Mouse (Mus musculus) limb, embryonic 13.5 days (tissue): Measurements from ENCODE around the gene Mcub. TPM values are rescaled to one million over a fixed set of nuclear protein-coding genes. Genes with fewer than 3 reads are reported as not detected.

ENCODE experiments used
- ATAC-seq: fragments of 200-750 bp; cut with Nextera tagmentation; 2 replicates; pipeline ENCODE4 v1.8.0; 2017; ENCODE audit warnings: low read depth, moderate number of reproducible peaks, moderate TSS enrichment; ENCODE audit not compliant: low FRiP score
- H3K27ac ChIP-seq: fragments of 300-500 bp; sonication (generic); 2 replicates; pipeline ENCODE4 v1.5.1; 2015; ENCODE audit warnings: inconsistent platforms, mild to moderate bottlenecking, moderate library complexity
- H3K27me3 ChIP-seq: fragments of 300-500 bp; sonication (generic); 2 replicates; pipeline ENCODE4 v1.6.1; 2015; ENCODE audit warnings: mild to moderate bottlenecking, inconsistent platforms
- H3K36me3 ChIP-seq: fragments of 300-500 bp; sonication (generic); 2 replicates; pipeline ENCODE4 v1.6.1; 2015; ENCODE audit warnings: inconsistent platforms, mild to moderate bottlenecking, moderate library complexity
- H3K4me1 ChIP-seq: fragments of 300-500 bp; sonication (generic); 2 replicates; pipeline ENCODE4 v1.6.1; 2015; ENCODE audit warnings: inconsistent platforms
- H3K4me2 ChIP-seq: fragments of 300-500 bp; sonication (generic); replicated peaks from 2 replicates; pipeline ENCODE4 v1.6.1; 2015; ENCODE audit warnings: inconsistent platforms, mild to moderate bottlenecking, moderate library complexity
- H3K4me3 ChIP-seq: fragments of 300-500 bp; sonication (generic); 2 replicates; pipeline ENCODE4 v1.5.1; 2015; ENCODE audit warnings: moderate library complexity, mild to moderate bottlenecking, inconsistent platforms
- H3K9ac ChIP-seq: fragments of 300-500 bp; sonication (generic); 2 replicates; pipeline ENCODE4 v1.6.1; 2015; ENCODE audit warnings: mild to moderate bottlenecking, inconsistent platforms
- H3K9me3 ChIP-seq: fragments of 300-500 bp; sonication (generic); 2 replicates; pipeline ENCODE4 v1.6.1; 2016; ENCODE audit warnings: inconsistent platforms
- WGBS: fragments of 180-500 bp; shearing (Covaris S2); methylation state at CpG from one replicate; pipeline ENCODE4 v1.1.7; 2015; 5-methylcytosine and 5-hydroxymethylcytosine counted together
- polyA plus RNA-seq: library from polyadenylated mRNA; unstranded; fragments of >200 nt; fragmentation: Nextera tagmentation; extraction: Ambion mirVana; gene quantifications from 2 replicates; pipeline ENCODE4 v1.2.1, GENCODE M21; 2015

The Mcub gene
- polyA plus RNA-seq, 1 experiment from 2014 or later = 6.9 TPM

DNA sequence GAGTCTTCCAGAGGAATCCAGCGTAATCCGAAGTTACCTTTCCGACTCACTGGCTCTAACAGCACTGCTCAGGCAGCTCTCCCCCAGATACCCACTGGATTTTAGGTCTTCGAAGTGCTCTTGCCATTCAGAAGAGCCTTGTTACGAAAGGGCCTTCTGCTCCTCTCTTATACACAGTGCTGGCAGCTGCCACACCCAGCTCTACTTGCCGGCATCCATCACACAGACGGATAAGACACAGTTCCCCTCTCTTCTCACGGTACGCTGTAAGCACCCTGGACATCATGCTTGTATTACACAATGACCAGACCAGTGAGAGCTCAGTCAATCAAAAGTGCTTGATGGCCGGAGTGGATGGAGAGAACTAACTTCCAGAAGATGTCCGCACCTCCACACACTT lies 11.8 kb upstream of the Mcub start:
- Histone ChIP-seq H3K9me3 (no peaks in the 10 kb centered on the region), H3K27me3 (no peaks in the 10 kb centered on the region), H3K27ac (no peak overlapping the region), H3K4me1 (no peaks in the 10 kb centered on the region), H3K4me2 (no peak overlapping the region), H3K4me3 (no peak overlapping the region), H3K36me3 (peaks cover 51% of the 10 kb centered on the region), H3K9ac (no peak overlapping the region)
- ATAC-seq = no peak
- WGBS = 48% methylated on average over 11 of the region's 11 CpGs

DNA sequence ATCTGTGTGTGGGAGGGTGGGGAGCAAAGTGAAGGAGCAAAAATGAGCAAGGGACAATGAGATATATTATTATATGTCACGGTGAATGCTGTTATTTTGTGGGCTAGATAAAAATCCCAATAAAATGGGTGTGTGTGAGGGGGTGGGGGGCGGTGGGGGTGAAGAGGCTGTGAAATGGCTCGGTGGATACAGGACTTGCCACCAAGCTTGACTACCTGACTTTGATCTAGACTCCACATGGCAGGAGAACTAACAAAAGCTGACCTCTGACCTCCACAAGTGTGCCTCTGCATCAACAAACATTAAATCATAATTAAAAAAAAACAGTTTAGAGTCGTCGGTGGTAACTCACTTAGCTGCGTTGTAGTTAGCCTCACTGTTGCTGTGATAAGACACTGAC lies 9.5 kb upstream of the Mcub start:
- Histone ChIP-seq H3K4me3 (no peak overlapping the region), H3K4me2 (no peak overlapping the region), H3K27ac (no peak overlapping the region), H3K9me3 (no peaks in the 10 kb centered on the region), H3K27me3 (no peaks in the 10 kb centered on the region), H3K9ac (no peak overlapping the region), H3K36me3 (peaks cover 30% of the 10 kb centered on the region), H3K4me1 (no peaks in the 10 kb centered on the region)
- 29% methylated on average over 6 of the region's 6 CpGs for WGBS
- no peak for ATAC-seq

DNA sequence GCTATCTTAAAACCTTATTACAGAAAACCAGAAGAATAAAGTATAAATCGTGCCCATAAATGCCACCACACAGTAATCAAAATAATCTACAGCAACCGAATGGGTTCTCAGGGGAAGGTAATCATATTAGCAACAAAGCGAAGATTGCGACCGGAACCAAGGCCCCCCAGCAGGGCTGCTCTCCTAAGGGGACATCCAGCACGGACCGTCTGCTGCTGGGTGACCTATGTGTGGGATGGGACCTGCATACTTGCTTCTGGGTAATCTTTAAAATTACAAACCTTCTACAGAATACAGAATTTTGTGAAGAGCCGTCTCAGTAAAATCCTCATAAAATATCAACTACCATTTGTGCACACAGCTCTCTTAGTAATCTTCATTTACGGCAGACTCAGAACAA lies 8.7 kb upstream of the Mcub start:
- Histone ChIP-seq H3K4me3 (no peak overlapping the region), H3K4me2 (no peak overlapping the region), H3K9ac (no peak overlapping the region), H3K27ac (no peak overlapping the region), H3K9me3 (no peaks in the 10 kb centered on the region), H3K27me3 (no peaks in the 10 kb centered on the region), H3K4me1 (no peaks in the 10 kb centered on the region), H3K36me3 (peaks cover 23% of the 10 kb centered on the region)
- no peak for ATAC-seq
- WGBS = 79% methylated on average over 9 of the region's 9 CpGs

DNA sequence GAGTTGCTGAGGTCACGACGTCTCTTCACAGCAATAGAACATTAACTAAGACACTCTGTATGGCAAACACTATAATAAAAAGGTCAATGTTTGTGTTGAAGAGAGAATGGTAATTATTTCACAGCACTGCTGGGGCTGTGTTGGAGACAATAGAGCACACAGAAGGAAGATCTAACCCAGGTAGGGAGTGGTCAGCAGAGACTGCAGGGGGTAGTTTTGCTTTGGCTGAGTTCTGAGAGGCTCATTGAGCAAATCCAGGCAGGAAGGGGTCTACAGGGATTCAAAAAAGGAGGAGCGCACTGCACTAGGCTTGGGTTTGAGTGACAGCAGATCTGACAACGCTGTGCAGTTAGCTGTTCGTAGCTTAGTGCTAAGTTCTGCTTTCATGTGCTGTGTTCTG lies 6.3 kb upstream of the Mcub start:
- no peak overlapping the region for H3K27ac ChIP-seq
- WGBS = 86% methylated on average over 5 of the region's 5 CpGs
- H3K9me3 ChIP-seq = no peaks in the 10 kb centered on the region
- 0 out of 2 replicates have a peak, but pooled peaks cover 3% of the 10 kb centered on the region for H3K36me3 ChIP-seq
- no peaks in the 10 kb centered on the region for H3K27me3 ChIP-seq
- H3K9ac ChIP-seq = no peak overlapping the region
- no peak overlapping the region for H3K4me2 ChIP-seq
- ATAC-seq = no peak
- H3K4me3 ChIP-seq = no peak overlapping the region
- peaks cover under 1% of the 10 kb centered on the region; the same call in 1 of the 2 replicates for H3K4me1 ChIP-seq

DNA sequence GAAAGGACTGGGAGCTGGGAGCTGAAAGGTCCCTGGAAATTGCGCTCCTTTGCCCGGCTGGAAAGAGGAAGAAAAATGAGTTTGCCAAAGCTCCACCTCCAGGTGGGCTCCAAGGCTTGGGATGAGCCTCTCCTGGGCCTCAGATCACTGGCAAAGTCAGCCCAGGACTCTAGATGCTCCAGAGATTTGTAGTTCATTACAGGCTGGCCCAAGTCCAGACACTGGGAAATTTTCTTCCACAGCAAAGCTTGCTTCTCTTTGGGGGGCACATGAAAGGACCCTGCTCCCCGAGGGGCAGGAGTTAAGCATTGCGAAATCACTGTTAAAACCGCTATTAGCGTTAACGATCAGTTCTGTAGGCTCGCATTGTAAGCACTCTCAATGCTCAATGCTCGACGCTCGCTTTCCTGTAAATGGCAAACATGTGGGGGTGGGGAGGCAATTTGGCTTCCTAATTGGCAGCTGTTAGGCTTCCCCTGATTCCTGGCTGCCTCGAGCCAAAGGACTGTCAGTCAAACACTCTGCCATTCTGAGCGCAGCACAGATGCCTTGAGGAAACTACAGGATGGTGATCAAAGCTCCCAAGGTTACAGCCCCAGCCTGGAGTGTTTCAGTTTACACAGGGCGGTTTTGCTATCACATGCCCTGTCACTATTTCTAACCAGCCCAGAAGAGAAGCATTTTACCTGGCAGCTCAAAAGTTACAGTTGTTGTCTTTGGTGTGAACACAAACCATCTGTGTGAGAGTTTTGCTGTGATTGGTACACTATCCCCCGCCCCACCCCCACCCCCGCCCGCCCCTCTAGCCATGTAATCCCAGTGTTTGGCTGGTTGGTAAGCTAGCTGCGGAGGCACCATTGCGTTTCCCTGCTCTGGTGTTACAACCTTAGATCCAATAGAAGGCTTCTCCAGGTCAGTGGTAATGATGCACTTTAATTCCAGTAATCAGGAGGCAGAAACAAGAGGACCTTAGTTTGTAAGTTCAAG lies 816 bp upstream of the Mcub start:
- H3K4me1 ChIP-seq = peaks cover 21% of the 10 kb centered on the region
- peak overlapping the region; percentile 99 for H3K4me2 ChIP-seq
- H3K36me3 ChIP-seq = no peaks in the 10 kb centered on the region
- peak overlapping the region; percentile 72 for H3K9ac ChIP-seq
- ATAC-seq = peak; percentile 80
- peak overlapping the region; percentile 69 for H3K4me3 ChIP-seq
- peaks cover 16% of the 10 kb centered on the region for H3K27me3 ChIP-seq
- WGBS = 2% methylated on average over 19 of the region's 19 CpGs
- no peaks in the 10 kb centered on the region for H3K9me3 ChIP-seq
- H3K27ac ChIP-seq = peak overlapping the region; percentile 44

DNA sequence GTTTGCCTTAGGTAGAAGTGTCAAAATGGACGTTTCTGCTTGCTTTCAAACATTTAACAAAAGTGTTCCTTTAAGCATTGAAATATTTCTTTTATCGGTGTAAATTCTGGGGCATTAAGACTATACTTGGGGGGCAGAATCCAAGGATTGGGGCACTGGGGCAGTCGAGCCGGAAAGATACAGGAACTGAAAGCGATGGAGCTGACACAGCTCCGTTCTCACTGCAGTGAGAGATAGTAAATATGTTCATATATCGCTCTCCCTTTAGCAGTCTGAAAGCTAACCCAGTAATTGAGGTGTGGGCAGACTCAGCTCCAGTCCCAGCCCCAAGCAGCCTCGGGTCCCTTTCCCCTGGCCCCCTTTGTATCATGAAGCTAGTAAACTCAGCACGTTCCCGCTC lies 975 bp downstream of the Mcub start:
- Histone ChIP-seq H3K27me3 (peaks cover 16% of the 10 kb centered on the region), H3K36me3 (no peaks in the 10 kb centered on the region), H3K9me3 (no peaks in the 10 kb centered on the region), H3K27ac (no peak overlapping the region), H3K4me1 (peaks cover 21% of the 10 kb centered on the region), H3K4me2 (peak overlapping the region; percentile 99), H3K9ac (peak overlapping the region; percentile 72), H3K4me3 (peak overlapping the region; percentile 69)
- no peak for ATAC-seq
- 33% methylated on average over 10 of the region's 10 CpGs for WGBS

DNA sequence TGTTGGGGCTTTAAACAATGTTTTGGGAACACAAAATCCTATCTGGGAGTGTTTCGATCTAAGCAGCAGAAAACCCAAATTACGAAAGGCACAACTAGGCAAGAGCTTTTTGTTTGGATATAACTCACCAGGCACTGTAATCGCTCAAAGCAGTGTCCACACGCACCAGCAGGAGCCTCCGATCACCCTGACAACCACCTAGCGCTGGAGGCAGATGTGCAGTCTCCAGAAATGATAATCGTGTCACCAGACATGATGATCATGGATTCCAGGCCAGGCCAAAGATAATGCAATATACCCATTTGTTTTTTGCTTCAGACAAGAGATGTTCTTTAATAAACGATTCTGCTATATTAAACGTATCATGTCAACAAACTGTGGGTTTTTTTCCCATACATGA lies 2.1 kb downstream of the Mcub start:
- H3K4me2 ChIP-seq = no peak overlapping the region
- no peak for ATAC-seq
- H3K9me3 ChIP-seq = no peaks in the 10 kb centered on the region
- H3K27ac ChIP-seq = no peak overlapping the region
- H3K4me1 ChIP-seq = peaks cover 21% of the 10 kb centered on the region
- H3K36me3 ChIP-seq = no peaks in the 10 kb centered on the region
- H3K4me3 ChIP-seq = no peak overlapping the region
- no peak overlapping the region for H3K9ac ChIP-seq
- peaks cover 16% of the 10 kb centered on the region for H3K27me3 ChIP-seq
- 79% methylated on average over 9 of the region's 9 CpGs for WGBS

DNA sequence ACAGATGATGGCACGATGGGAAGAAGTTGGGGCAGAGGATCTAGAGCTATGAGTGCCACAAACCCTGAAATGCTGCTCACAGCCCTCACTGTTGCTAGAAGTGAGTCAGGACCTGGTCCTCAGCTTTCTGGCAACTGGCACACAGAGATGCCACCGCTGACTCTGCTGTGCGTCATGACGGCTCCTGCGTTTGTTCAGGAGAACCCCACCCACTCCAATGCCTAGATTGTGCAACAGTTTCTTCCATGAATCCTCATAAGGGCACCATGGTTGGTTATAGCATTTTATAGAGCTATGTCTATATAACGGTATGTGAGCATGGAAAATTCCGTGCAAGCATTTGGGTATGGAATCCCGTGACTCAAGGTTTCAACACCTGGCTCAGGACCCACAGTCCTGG lies 5.3 kb downstream of the Mcub start:
- Histone ChIP-seq H3K4me3 (no peak overlapping the region), H3K36me3 (no peaks in the 10 kb centered on the region), H3K4me1 (peaks cover 7% of the 10 kb centered on the region), H3K27me3 (peaks cover 16% of the 10 kb centered on the region), H3K9ac (no peak overlapping the region), H3K4me2 (no peak overlapping the region), H3K27ac (no peak overlapping the region), H3K9me3 (no peaks in the 10 kb centered on the region)
- 88% methylated on average over 8 of the region's 8 CpGs for WGBS
- ATAC-seq = no peak

DNA sequence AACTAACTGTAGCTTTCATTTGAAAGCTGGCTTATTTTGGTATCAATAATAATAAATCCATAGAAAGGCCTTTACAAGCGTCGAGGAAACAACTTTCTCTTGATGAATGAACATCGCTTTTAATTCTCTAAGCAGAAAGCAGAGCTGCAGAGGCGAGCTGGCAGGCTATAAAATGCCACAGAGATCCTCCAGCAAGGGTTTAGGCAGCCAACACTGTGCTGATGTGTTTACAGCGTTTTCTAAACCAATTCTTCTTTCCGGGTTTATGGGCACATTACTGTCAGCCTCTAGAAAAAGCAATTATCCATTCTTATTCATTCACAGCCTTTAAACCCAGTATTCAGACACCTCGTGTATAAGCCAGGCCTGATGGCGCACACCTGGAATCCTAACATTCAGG lies 7.5 kb downstream of the Mcub start:
- Histone ChIP-seq H3K27ac (no peak overlapping the region), H3K4me1 (no peaks in the 10 kb centered on the region), H3K9ac (no peak overlapping the region), H3K4me3 (no peak overlapping the region), H3K27me3 (no peaks in the 10 kb centered on the region), H3K4me2 (no peak overlapping the region), H3K36me3 (no peaks in the 10 kb centered on the region), H3K9me3 (no peaks in the 10 kb centered on the region)
- ATAC-seq = no peak
- WGBS = 46% methylated on average over 8 of the region's 8 CpGs

DNA sequence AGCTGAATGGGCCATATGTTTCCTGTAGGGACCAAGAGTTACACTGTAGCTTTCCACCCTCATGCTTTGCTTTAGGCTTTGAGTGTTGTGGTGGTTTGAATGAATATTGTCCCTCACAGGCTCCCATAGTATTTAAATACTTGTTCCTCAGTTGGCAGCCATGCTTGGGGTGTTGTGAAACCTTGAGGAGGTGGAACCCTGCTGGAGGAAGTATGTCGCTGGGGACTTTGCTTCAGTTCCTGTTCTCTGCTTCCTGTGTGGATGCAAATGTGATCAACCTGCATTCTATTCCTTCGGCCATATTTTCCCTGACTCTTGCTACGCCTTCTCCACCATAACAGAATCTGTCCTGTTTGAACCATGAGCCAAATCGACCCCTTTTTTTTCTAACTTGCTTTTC lies 16.7 kb downstream of the Mcub start:
- ATAC-seq = no peak
- H3K9ac ChIP-seq = no peak overlapping the region
- H3K4me1 ChIP-seq = no peaks in the 10 kb centered on the region
- H3K4me2 ChIP-seq = no peak overlapping the region
- 87% methylated on average over 4 of the region's 4 CpGs for WGBS
- H3K27ac ChIP-seq = no peak overlapping the region
- H3K27me3 ChIP-seq = no peaks in the 10 kb centered on the region
- no peaks in the 10 kb centered on the region for H3K9me3 ChIP-seq
- H3K4me3 ChIP-seq = no peak overlapping the region
- no peaks in the 10 kb centered on the region for H3K36me3 ChIP-seq

DNA sequence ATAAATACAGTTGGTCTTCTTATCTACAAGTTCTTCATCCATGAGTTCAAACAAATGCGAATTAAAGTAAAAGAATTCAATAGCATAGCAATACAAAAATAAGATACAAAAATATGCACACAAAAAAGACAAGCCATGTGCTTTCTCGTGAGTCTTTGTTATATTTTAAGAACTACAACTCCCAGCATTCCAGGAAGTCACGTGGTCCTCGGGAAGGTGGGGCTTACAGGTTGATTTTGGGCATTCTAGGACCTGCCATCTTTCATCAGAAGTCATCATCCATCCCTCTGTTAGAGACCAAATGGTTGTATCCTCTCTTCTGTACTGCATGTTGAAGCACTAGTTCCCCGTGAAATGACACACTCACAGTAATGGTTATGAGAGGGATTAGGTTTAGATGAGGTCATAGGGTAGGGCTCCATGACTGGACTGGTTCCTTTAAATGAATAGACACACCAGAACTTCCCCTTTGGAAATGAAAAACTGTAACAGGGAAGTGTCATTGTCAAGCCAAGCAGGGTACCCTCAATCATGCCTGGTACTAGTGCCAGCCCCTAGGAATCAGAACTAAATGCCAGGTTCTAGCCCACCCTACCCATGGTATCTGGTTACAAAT lies 20.7 kb downstream of the Mcub start:
- H3K4me3 ChIP-seq = no peak overlapping the region
- no peaks in the 10 kb centered on the region for H3K4me1 ChIP-seq
- no peaks in the 10 kb centered on the region for H3K27me3 ChIP-seq
- WGBS = 80% methylated on average over 5 of the region's 5 CpGs
- H3K9me3 ChIP-seq = no peaks in the 10 kb centered on the region
- no peaks in the 10 kb centered on the region for H3K36me3 ChIP-seq
- H3K9ac ChIP-seq = no peak overlapping the region
- ATAC-seq = no peak
- H3K4me2 ChIP-seq = no peak overlapping the region
- no peak overlapping the region for H3K27ac ChIP-seq

DNA sequence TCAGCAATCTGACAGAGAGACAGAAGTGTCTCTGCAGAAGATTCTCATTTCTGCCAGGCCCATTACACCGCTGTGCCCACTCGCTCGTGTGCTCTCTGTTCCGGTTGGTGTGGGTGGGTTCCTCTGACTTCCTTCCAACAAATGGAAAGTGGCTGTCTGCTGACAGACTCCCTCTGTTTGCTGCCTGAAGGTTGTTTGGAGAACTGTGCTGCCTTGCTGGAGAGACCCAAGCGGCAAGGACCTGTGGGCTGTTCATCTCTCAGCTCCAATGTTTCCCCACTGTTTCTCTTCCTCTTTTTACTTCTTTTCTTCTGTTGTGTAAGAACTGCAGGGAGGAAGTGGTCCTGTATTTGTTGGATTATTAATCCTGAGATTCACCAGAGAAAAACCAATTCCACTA lies 21.6 kb downstream of the Mcub start:
- Histone ChIP-seq H3K36me3 (no peaks in the 10 kb centered on the region), H3K9me3 (no peaks in the 10 kb centered on the region), H3K4me1 (no peaks in the 10 kb centered on the region), H3K27ac (no peak overlapping the region), H3K27me3 (no peaks in the 10 kb centered on the region), H3K4me2 (no peak overlapping the region), H3K9ac (no peak overlapping the region), H3K4me3 (no peak overlapping the region)
- ATAC-seq = no peak
- 93% methylated on average over 5 of the region's 5 CpGs for WGBS
